Mouse (Mus musculus) heart, adult 2 months (tissue): ENCODE measurements around the gene Mfsd4b1. TPM values are rescaled to one million over a fixed set of nuclear protein-coding genes. Genes with fewer than 3 reads are reported as not detected.

Source experiments
- DNase-seq, 2 experiments: peaks; one replicate each; pipeline ENCODE4 v3.0.0; 2021
- H3K27ac ChIP-seq: fragments of 200-600 bp; 2 replicates; pipeline ENCODE4 v1.8.1; 2022
- H3K27me3 ChIP-seq: fragments of 200-500 bp; 2 replicates; pipeline ENCODE4 v1.6.1; 2012; ENCODE audit warnings: mild to moderate bottlenecking, low read length, inconsistent platforms, mixed read lengths; ENCODE audit not compliant: control insufficient read depth, insufficient read depth
- H3K36me3 ChIP-seq: fragments of 200-500 bp; 2 replicates; pipeline ENCODE4 v1.6.1; 2012; ENCODE audit warnings: low read length, inconsistent platforms; ENCODE audit not compliant: control insufficient read depth, insufficient read depth
- H3K4me1 ChIP-seq: fragments of 200-500 bp; 2 replicates; pipeline ENCODE4 v1.6.1; 2011; ENCODE audit warnings: low read length; ENCODE audit not compliant: control insufficient read depth, insufficient read depth
- H3K4me3 ChIP-seq: fragments of 200-600 bp; 2 replicates; pipeline ENCODE4 v1.8.1; 2022
- H3K79me2 ChIP-seq: fragments of 200-500 bp; replicated peaks from 2 replicates; pipeline ENCODE4 v1.6.1; 2012; ENCODE audit warnings: mild to moderate bottlenecking, inconsistent platforms, low read length, moderate library complexity, mixed read lengths; ENCODE audit not compliant: control insufficient read depth, insufficient read depth
- H3K9ac ChIP-seq: fragments of 200-500 bp; 2 replicates; pipeline ENCODE4 v1.6.1; 2012; ENCODE audit warnings: low read depth, mild to moderate bottlenecking, control low read depth, inconsistent platforms, low read length, mixed read lengths
- CTCF ChIP-seq: fragments of 200-600 bp; IDR thresholded peaks from 2 replicates; pipeline ENCODE4 v1.8.1; 2022; ENCODE audit warnings: antibody characterized with exemption, mild to moderate bottlenecking, moderate library complexity
- EP300 ChIP-seq: fragments of 200-500 bp; IDR thresholded peaks from 2 replicates; pipeline ENCODE4 v1.6.1; 2011; ENCODE audit warnings: low read depth, low read length, control low read depth; ENCODE audit not compliant: insufficient read depth
- POLR2A ChIP-seq: fragments of 200-500 bp; IDR thresholded peaks from 2 replicates; pipeline ENCODE4 v1.6.1; 2011; ENCODE audit warnings: mild to moderate bottlenecking, low read depth, low read length, control low read depth; ENCODE audit not compliant: insufficient read depth
- WGBS: fragments of 180-500 bp; shearing (Covaris S2); methylation state at CpG from one replicate; pipeline ENCODE4 v1.1.7; 2018; 5-methylcytosine and 5-hydroxymethylcytosine counted together
- intact Hi-C: fragments of 180-260 bp; cut with DNase I; formaldehyde crosslinking; loops from one replicate; pipeline ENCODE4 v1.15.1; 2025
- polyA plus RNA-seq: library from polyadenylated mRNA; depleted of rRNA; stranded (reverse); fragments of >200 nt; gene quantifications from 2 replicates; pipeline ENCODE4 v1.2.3, GENCODE M21; 2012; rRNA removed
- total RNA-seq, 2 experiments: library from RNA; stranded (reverse); gene quantifications; 2 replicates each; pipeline ENCODE4 v1.2.3; 2021

Gene Mfsd4b1
- total and polyA plus RNA-seq, 3 experiments: 1.7 to 3.3 (median 2.5) TPM

GRCm38 (mm10) chr10:39956340-39956878 is 68.7 kb downstream of the Mfsd4b1 start:
- WGBS: 56% methylated on average over 2 of the region's 2 CpGs
- Histone ChIP-seq H3K27ac (no peak overlapping the region), H3K79me2 (no peaks in the 10 kb centered on the region), H3K4me3 (no peak overlapping the region), H3K27me3 (no peaks in the 10 kb centered on the region), H3K36me3 (peaks cover 4% of the 10 kb centered on the region; the same call in 1 of the 2 replicates), H3K4me1 (peaks cover 4% of the 10 kb centered on the region), H3K9ac (no peak overlapping the region)
- DNase-seq: no peak
- intact Hi-C loops: loop anchor here (5.0 to 10.0 kb wide), 3 partner anchors 59 to 542 kb away; partner anchors contain the start of gene Mfsd4b4
- TF ChIP-seq EP300: no peak
- TF ChIP-seq CTCF: 0 out of 2 replicates have a peak, but pooled peaks have one; percentile 3
- no peak for TF ChIP-seq POLR2A

GRCm38 (mm10) chr10:39955163-39955562 is 69.9 kb downstream of the Mfsd4b1 start:
- 49% methylated on average over 2 of the region's 2 CpGs for WGBS
- no peaks in the 10 kb centered on the region for H3K27me3 ChIP-seq
- no peak overlapping the region for H3K27ac ChIP-seq
- intact Hi-C loops: loop anchor here (5.0 to 10.0 kb wide), 3 partner anchors 58 to 540 kb away; partner anchors contain the start of gene Mfsd4b4
- H3K9ac ChIP-seq: no peak overlapping the region
- no peaks in the 10 kb centered on the region; the same call in 1 of the 2 replicates for H3K4me1 ChIP-seq
- H3K36me3 ChIP-seq: peaks cover 4% of the 10 kb centered on the region; the same call in 1 of the 2 replicates
- no peak for TF ChIP-seq EP300
- TF ChIP-seq POLR2A: no peak
- TF ChIP-seq CTCF: no peak
- DNase-seq: no peak
- H3K79me2 ChIP-seq: no peaks in the 10 kb centered on the region
- H3K4me3 ChIP-seq: no peak overlapping the region

Other genes with a start within 250 kb of the Mfsd4b1 start
- 1 to 10 TPM; 3.5 to 3.7 TPM for gene Mfsd4b4, start 126.0 kb downstream of the Mfsd4b1 start, total RNA-seq
- gene Mfsd4b4, start 126.0 kb downstream of the Mfsd4b1 start, polyA plus RNA-seq: 3.1 and 4.9 TPM in 2 replicates
- under 1 TPM; 0.21 to 0.30 TPM for gene Mfsd4b2, start 98.3 kb downstream of the Mfsd4b1 start, total RNA-seq
- gene Mfsd4b2, start 98.3 kb downstream of the Mfsd4b1 start, polyA plus RNA-seq: 0.09 TPM in 1 of 2 replicates, not detected in the other
- gene Mfsd4b3, start 65.1 kb downstream of the Mfsd4b1 start, total RNA-seq: 1 to 10 TPM; 5.5 to 5.7 TPM
- gene Mfsd4b3, start 65.1 kb downstream of the Mfsd4b1 start, polyA plus RNA-seq: 4.6 and 9.0 TPM in 2 replicates
- under 1 TPM; 0.31 to 0.68 TPM for gene Mfsd4b5, start 38.6 kb downstream of the Mfsd4b1 start, total RNA-seq
- gene Mfsd4b5, start 38.6 kb downstream of the Mfsd4b1 start, polyA plus RNA-seq: 0.27 and 0.32 TPM in 2 replicates
- 10 to 100 TPM; 21.0 to 21.9 TPM for gene Slc16a10, start 117.0 kb upstream of the Mfsd4b1 start, total RNA-seq
- gene Slc16a10, start 117.0 kb upstream of the Mfsd4b1 start, polyA plus RNA-seq: 15.3 and 28.3 TPM in 2 replicates
- 10 to 100 TPM in 1 of 2 experiments, 1 to 10 TPM in 1; 9.4 to 12.4 TPM for gene Rpf2, start 221.8 kb upstream of the Mfsd4b1 start, total RNA-seq
- gene Rpf2, start 221.8 kb upstream of the Mfsd4b1 start, polyA plus RNA-seq: 2.5 and 5.4 TPM in 2 replicates
- gene Gtf3c6, start 232.8 kb upstream of the Mfsd4b1 start, total RNA-seq: 10 to 100 TPM; 21.0 to 23.9 TPM
- gene Gtf3c6, start 232.8 kb upstream of the Mfsd4b1 start, polyA plus RNA-seq: 10.5 and 17.4 TPM in 2 replicates